Mouse (Mus musculus): Measurements from ENCODE around the gene Cd38. TPM values are rescaled to one million over a fixed set of nuclear protein-coding genes. Genes with fewer than 3 reads are reported as not detected.

The Cd38 gene
- polyA plus RNA-seq, 1 experiment = 6.3 TPM

DNA sequence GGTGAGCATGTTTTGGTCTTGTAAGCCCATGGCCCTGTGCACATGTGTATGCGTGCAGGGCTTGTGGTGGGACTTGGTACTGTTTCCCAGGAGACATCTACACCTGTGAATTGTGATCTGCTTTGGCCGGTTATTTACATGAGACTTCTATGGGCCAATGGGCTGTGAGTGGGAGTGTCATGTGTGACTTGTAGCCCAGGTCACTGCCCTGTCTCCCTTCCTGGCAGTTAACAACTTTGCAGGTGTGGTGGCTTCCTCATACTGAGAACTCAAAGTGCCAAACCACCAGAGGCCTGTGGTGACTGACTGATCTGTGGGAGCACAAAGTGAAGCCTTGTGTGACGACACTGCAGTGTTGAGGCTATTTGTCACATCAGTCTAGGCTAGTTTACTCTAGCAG is 43.8 kb upstream of the Cd38 start:
- H3K9ac ChIP-seq (ENCODE audit: low read depth, poor library complexity, severe bottlenecking) = no peak overlapping the region
- H3K4me3 ChIP-seq (ENCODE audit: low read depth, low read length) = no peak overlapping the region
- no peak for TF ChIP-seq EP300 (IDR thresholded peaks at IDR 0.05; ENCODE audit: insufficient read depth, low read depth, low read length)
- TF ChIP-seq POLR2A (IDR thresholded peaks at IDR 0.05; ENCODE audit: insufficient read depth, low read length) = no peak
- TF ChIP-seq CTCF (IDR thresholded peaks at IDR 0.05; ENCODE audit: low read depth, low read length) = no peak

DNA sequence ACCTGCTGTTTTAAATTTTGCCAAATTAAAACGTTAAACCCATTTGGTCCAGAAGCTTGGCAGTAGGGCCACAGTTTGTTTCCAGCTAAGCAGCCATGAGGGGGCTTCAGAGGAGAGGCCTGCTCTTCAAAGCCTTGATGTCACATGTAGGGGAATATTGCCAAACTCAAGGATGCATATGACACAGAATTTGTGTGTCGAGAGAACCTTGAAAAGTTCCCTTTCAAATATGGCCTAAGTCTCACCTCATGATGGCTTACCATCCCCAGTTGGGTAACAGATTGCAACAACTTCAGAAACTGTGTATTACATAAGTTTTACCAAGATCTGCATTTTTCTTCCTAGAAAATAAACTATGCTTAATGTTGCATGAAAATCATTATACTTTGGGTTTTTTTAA is 41.5 kb upstream of the Cd38 start:
- TF ChIP-seq CTCF (IDR thresholded peaks at IDR 0.05; ENCODE audit: low read depth, low read length) (no peak), EP300 (IDR thresholded peaks at IDR 0.05; ENCODE audit: insufficient read depth, low read depth, low read length) (no peak), POLR2A (IDR thresholded peaks at IDR 0.05; ENCODE audit: insufficient read depth, low read length) (no peak)
- Histone ChIP-seq H3K36me3 (ENCODE audit: control insufficient read depth, insufficient read depth, low read length, poor library complexity, severe bottlenecking) (no peaks in the 10 kb centered on the region), H3K9me3 (replicated peaks; ENCODE audit: control insufficient read depth, insufficient read depth, low read length, poor library complexity, severe bottlenecking) (0 out of 2 replicates have a peak, but pooled peaks cover 7% of the 10 kb centered on the region), H3K27ac (ENCODE audit: insufficient read depth, low read length) (no peak overlapping the region), H3K27me3 (ENCODE audit: control insufficient read depth, insufficient read depth, low read length, poor library complexity, severe bottlenecking) (no peaks in the 10 kb centered on the region), H3K4me3 (ENCODE audit: low read depth, low read length) (no peak overlapping the region), H3K4me1 (ENCODE audit: control insufficient read depth, insufficient read depth, low read length) (no peaks in the 10 kb centered on the region), H3K9ac (ENCODE audit: low read depth, poor library complexity, severe bottlenecking) (no peak overlapping the region)

More for the DNA sequence above, 43.8 kb upstream of the Cd38 start:
- Histone ChIP-seq H3K27me3 (ENCODE audit: control insufficient read depth, insufficient read depth, low read length, poor library complexity, severe bottlenecking) (no peaks in the 10 kb centered on the region), H3K27ac (ENCODE audit: insufficient read depth, low read length) (no peak overlapping the region), H3K9me3 (replicated peaks; ENCODE audit: control insufficient read depth, insufficient read depth, low read length, poor library complexity, severe bottlenecking) (0 out of 2 replicates have a peak, but pooled peaks cover 4% of the 10 kb centered on the region), H3K36me3 (ENCODE audit: control insufficient read depth, insufficient read depth, low read length, poor library complexity, severe bottlenecking) (no peaks in the 10 kb centered on the region), H3K4me1 (ENCODE audit: control insufficient read depth, insufficient read depth, low read length) (no peaks in the 10 kb centered on the region)

DNA sequence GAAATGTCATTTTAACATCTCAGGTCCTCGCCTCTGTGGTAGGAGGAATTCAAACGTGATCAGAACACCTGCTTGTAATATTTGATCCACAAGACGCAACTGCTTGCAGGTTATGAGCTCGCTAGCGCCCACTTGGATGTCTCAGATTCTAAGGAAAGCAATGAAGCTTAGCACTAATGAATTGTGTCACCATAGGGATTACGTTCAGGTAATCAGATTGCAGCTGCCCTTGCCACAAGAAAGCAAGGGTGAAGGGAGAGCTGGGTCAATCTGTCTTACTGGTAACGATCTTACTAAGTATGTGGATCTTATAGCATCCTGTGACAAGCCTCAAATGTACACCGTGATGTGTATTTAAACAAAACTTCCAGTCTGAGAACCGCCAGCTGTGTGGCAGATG is 41.0 kb upstream of the Cd38 start:
- Histone ChIP-seq H3K36me3 (ENCODE audit: control insufficient read depth, insufficient read depth, low read length, poor library complexity, severe bottlenecking) (no peaks in the 10 kb centered on the region), H3K9ac (ENCODE audit: low read depth, poor library complexity, severe bottlenecking) (no peak overlapping the region), H3K27ac (ENCODE audit: insufficient read depth, low read length) (no peak overlapping the region), H3K9me3 (replicated peaks; ENCODE audit: control insufficient read depth, insufficient read depth, low read length, poor library complexity, severe bottlenecking) (0 out of 2 replicates have a peak, but pooled peaks cover 7% of the 10 kb centered on the region), H3K4me1 (ENCODE audit: control insufficient read depth, insufficient read depth, low read length) (no peaks in the 10 kb centered on the region), H3K27me3 (ENCODE audit: control insufficient read depth, insufficient read depth, low read length, poor library complexity, severe bottlenecking) (no peaks in the 10 kb centered on the region), H3K4me3 (ENCODE audit: low read depth, low read length) (no peak overlapping the region)
- TF ChIP-seq EP300 (IDR thresholded peaks at IDR 0.05; ENCODE audit: insufficient read depth, low read depth, low read length) = no peak
- no peak for TF ChIP-seq POLR2A (IDR thresholded peaks at IDR 0.05; ENCODE audit: insufficient read depth, low read length)
- TF ChIP-seq CTCF (IDR thresholded peaks at IDR 0.05; ENCODE audit: low read depth, low read length) = no peak

DNA sequence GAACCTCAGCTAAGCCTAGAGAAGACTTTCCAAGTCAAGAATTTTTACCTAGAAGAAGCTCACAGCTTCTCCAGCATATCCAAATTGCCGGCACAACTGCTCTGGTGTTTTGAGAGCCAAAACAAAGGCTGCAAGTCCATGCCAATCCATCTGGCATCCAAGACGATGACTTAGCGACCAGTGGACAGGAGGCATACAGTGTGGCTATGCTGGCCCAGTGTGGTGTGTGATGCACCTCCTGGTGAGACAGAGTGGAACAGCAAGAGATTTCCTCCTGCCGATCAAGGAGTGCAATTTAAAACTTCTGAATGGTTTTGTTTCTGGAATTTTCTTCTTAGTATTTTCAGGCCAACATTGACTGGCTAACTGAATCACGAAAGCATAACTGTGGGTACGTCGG is 31.8 kb upstream of the Cd38 start:
- Histone ChIP-seq H3K9ac (ENCODE audit: low read depth, poor library complexity, severe bottlenecking) (no peak overlapping the region), H3K36me3 (ENCODE audit: control insufficient read depth, insufficient read depth, low read length, poor library complexity, severe bottlenecking) (no peaks in the 10 kb centered on the region), H3K4me1 (ENCODE audit: control insufficient read depth, insufficient read depth, low read length) (no peaks in the 10 kb centered on the region), H3K27me3 (ENCODE audit: control insufficient read depth, insufficient read depth, low read length, poor library complexity, severe bottlenecking) (no peaks in the 10 kb centered on the region), H3K4me3 (ENCODE audit: low read depth, low read length) (no peak overlapping the region), H3K9me3 (replicated peaks; ENCODE audit: control insufficient read depth, insufficient read depth, low read length, poor library complexity, severe bottlenecking) (0 out of 2 replicates have a peak, but pooled peaks cover 7% of the 10 kb centered on the region), H3K27ac (ENCODE audit: insufficient read depth, low read length) (no peak overlapping the region)
- TF ChIP-seq EP300 (IDR thresholded peaks at IDR 0.05; ENCODE audit: insufficient read depth, low read depth, low read length) = no peak
- TF ChIP-seq POLR2A (IDR thresholded peaks at IDR 0.05; ENCODE audit: insufficient read depth, low read length) = no peak
- TF ChIP-seq CTCF (IDR thresholded peaks at IDR 0.05; ENCODE audit: low read depth, low read length) = no peak

DNA sequence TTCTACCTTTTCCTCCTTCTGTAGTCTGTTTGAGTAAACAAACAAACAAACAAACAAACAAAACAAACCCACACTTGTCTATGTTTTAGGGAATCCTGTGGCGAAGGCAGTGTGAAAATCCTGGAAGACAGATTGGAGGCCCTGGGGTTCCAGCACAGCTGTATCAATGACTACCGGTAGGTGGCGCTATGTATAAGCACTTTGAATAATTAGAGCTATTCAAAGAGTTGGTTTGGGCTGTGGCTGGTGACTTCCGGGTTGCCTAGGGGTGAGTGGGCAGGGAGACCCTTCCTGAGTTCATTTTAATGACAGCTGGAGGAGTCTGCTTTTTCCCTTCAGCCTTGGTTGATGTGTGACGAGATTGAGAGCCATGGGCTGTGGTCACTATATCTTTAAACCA is 31.0 kb upstream of the Cd38 start:
- H3K27ac ChIP-seq (ENCODE audit: insufficient read depth, low read length) = no peak overlapping the region
- H3K9me3 ChIP-seq (replicated peaks; ENCODE audit: control insufficient read depth, insufficient read depth, low read length, poor library complexity, severe bottlenecking) = 0 out of 2 replicates have a peak, but pooled peaks cover 7% of the 10 kb centered on the region
- no peaks in the 10 kb centered on the region for H3K27me3 ChIP-seq (ENCODE audit: control insufficient read depth, insufficient read depth, low read length, poor library complexity, severe bottlenecking)
- no peaks in the 10 kb centered on the region for H3K36me3 ChIP-seq (ENCODE audit: control insufficient read depth, insufficient read depth, low read length, poor library complexity, severe bottlenecking)
- TF ChIP-seq EP300 (IDR thresholded peaks at IDR 0.05; ENCODE audit: insufficient read depth, low read depth, low read length) = no peak
- TF ChIP-seq CTCF (IDR thresholded peaks at IDR 0.05; ENCODE audit: low read depth, low read length) = peak; percentile 37
- TF ChIP-seq POLR2A (IDR thresholded peaks at IDR 0.05; ENCODE audit: insufficient read depth, low read length) = no peak
- no peaks in the 10 kb centered on the region for H3K4me1 ChIP-seq (ENCODE audit: control insufficient read depth, insufficient read depth, low read length)
- H3K9ac ChIP-seq (ENCODE audit: low read depth, poor library complexity, severe bottlenecking) = no peak overlapping the region
- H3K4me3 ChIP-seq (ENCODE audit: low read depth, low read length) = no peak overlapping the region

DNA sequence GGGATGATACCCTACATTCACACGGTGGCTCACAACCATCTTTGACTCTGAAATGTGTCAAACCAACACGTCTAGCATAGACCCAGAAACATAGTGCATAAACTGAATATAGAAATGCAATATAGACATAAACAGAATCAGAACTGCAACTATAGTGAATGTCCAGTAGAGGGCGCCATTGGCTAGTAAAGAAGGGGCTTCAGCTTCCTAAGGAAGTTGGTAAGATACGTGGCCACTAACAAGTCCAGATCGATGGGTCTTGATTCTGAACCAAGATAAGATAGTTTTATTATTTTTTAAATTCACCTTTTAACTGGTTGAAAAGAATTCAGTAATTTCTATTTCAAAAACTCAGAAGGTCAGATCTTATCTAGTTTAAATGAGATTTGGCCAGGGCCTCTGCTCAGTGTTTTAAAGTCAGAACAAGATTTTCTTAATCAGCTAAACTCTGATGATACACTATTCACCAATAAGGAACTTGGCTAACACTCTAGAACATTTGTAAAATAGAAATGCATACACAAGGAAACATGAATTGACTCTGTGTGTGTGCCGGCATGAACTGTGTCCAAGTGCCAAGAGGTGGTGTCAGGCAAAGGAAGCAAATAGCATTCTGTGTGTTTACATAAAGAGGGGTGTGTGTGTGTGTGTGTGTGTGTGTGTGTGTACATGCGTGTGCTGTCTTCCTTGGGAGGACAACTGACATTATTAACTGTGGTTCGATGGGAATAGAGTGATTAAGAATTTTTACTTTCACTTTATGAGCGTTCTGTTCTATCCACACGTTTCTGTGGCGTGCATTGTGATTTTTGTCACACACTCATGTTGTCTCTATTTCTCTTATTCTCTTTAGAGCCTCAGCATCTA is 27.0 kb upstream of the Cd38 start:
- no peak overlapping the region for H3K4me3 ChIP-seq (ENCODE audit: low read depth, low read length)
- no peak overlapping the region for H3K9ac ChIP-seq (ENCODE audit: low read depth, poor library complexity, severe bottlenecking)
- no peaks in the 10 kb centered on the region for H3K27me3 ChIP-seq (ENCODE audit: control insufficient read depth, insufficient read depth, low read length, poor library complexity, severe bottlenecking)
- no peaks in the 10 kb centered on the region for H3K4me1 ChIP-seq (ENCODE audit: control insufficient read depth, insufficient read depth, low read length)
- peaks cover 12% of the 10 kb centered on the region for H3K9me3 ChIP-seq (replicated peaks; ENCODE audit: control insufficient read depth, insufficient read depth, low read length, poor library complexity, severe bottlenecking)
- no peak overlapping the region for H3K27ac ChIP-seq (ENCODE audit: insufficient read depth, low read length)
- H3K36me3 ChIP-seq (ENCODE audit: control insufficient read depth, insufficient read depth, low read length, poor library complexity, severe bottlenecking) = no peaks in the 10 kb centered on the region
- no peak for TF ChIP-seq CTCF (IDR thresholded peaks at IDR 0.05; ENCODE audit: low read depth, low read length)
- no peak for TF ChIP-seq POLR2A (IDR thresholded peaks at IDR 0.05; ENCODE audit: insufficient read depth, low read length)
- TF ChIP-seq EP300 (IDR thresholded peaks at IDR 0.05; ENCODE audit: insufficient read depth, low read depth, low read length) = no peak
